Mouse (Mus musculus) duodenum, adult 2 months (tissue): Measurements from ENCODE around the gene Gm21060. TPM values are rescaled to one million over a fixed set of nuclear protein-coding genes. Genes with fewer than 3 reads are reported as not detected.

ENCODE experiments used
- polyA plus RNA-seq: library from polyadenylated mRNA; depleted of rRNA; stranded (reverse); fragments of >200 nt; gene quantifications from 2 replicates; pipeline ENCODE4 v1.2.3, GENCODE M21; 2012; ENCODE audit warnings: low replicate concordance; rRNA removed

Gene Gm21060
- polyA plus RNA-seq: not detected in 2 replicates

DNA sequence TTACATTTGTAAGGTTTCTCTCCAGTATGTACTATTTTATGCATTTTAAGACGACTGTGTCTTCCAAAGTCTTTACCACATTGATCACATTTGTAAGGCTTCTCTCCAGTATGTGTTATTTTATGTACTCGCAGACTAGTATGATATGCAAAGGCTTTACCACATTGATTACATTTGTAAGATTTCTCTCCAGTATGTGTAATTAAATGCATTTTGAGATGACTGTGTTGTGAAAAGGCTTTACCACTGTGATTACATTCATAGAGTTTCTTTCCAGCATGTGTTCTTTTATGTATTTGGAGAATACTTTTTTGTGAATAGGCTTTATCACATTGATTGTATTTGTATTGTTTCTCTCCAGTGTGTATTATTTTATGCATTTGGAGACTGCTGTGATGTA, at the start of gene Gm21060:
Gm21060 (minus strand) TSS at position 101 of the 400 bp plus-strand sequence.

Other genes with a start within 250 kb of the Gm21060 start
- gene Zfp950, start 156.2 kb downstream of the Gm21060 start, polyA plus RNA-seq: 0.95 and 0.97 TPM in 2 replicates
- not detected in 2 replicates for gene Gm7102, start 120.8 kb downstream of the Gm21060 start, polyA plus RNA-seq
- not detected in 2 replicates for gene Gm6020, start 113.2 kb downstream of the Gm21060 start, polyA plus RNA-seq
- gene Csf2ra, start 68.6 kb downstream of the Gm21060 start, polyA plus RNA-seq: 125 and 128 TPM in 2 replicates